Mouse (Mus musculus) lung, postnatal 0 days (tissue): ENCODE data around the gene Pogz.

Experiments used
- CTCF ChIP-seq: IDR thresholded peaks from 2 replicates; pipeline ENCODE4 v1.5.1; 2016; ENCODE audit warnings: antibody characterized with exemption, mild to moderate bottlenecking
- EP300 ChIP-seq: IDR thresholded peaks from 2 replicates; pipeline ENCODE4 v1.6.1; 2016; ENCODE audit warnings: antibody characterized with exemption, mild to moderate bottlenecking, control low read depth

DNA sequence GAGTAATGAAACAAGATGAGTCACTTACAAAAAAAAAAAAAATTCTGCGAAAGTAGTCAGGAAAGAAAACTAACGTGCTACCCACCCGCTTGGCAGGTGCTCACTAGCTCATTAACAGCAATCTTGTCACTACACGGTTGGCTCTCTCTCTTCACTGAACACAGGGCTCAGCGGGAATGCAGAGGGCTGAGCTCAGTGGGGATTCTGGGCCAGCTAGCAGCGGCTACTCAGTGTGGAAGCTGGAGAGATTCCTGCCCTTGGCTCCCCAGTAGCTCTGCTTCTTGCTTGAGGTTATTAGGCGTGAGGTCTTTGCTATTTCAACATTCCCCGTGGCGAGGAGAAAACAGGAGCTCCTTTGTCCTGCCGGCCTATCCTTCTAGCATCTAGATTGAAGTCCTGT, 33.2 kb upstream of the Pogz start:
- no peak for TF ChIP-seq CTCF
- TF ChIP-seq EP300, result no peak
